Mouse (Mus musculus): Measurements from ENCODE around the gene Neu2. TPM values are rescaled to one million over a fixed set of nuclear protein-coding genes. Genes with fewer than 3 reads are reported as not detected.

Gene Neu2
- polyA plus RNA-seq, 1 experiment from 2014 or later: 0.29 TPM

DNA sequence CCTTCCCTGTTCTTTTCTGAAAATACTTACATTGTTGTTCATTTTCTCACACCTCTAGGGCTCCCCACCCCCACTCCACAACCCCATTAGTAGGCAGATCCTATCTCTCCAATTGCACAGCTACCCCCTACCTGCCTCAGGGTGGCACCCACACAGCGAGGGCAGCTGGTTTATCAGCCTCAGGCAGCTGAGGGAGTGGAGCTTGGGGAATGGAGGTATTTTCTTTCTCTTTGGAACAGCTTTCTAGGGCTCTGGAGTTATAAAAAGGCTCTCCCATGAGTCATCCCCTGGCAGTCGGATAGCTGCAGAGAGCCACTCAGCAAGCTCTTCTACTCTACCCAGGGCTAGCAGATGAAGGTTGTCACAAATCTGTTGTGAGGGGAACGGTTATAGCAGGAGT lies 84.6 kb downstream of the Neu2 start:
- no peaks in the 10 kb centered on the region for H3K27me3 ChIP-seq
- no peak overlapping the region for H3K27ac ChIP-seq
- H3K4me1 ChIP-seq: no peaks in the 10 kb centered on the region
- no peak overlapping the region for H3K9ac ChIP-seq
- H3K4me3 ChIP-seq (replicated peaks): no peak overlapping the region
- H3K4me2 ChIP-seq: no peak overlapping the region
- H3K9me3 ChIP-seq (replicated peaks): no peaks in the 10 kb centered on the region
- WGBS: 78% methylated on average over 3 of the region's 3 CpGs
- no peak for ATAC-seq (replicated peaks; ENCODE audit: low FRiP score)
- no peaks in the 10 kb centered on the region for H3K36me3 ChIP-seq

DNA sequence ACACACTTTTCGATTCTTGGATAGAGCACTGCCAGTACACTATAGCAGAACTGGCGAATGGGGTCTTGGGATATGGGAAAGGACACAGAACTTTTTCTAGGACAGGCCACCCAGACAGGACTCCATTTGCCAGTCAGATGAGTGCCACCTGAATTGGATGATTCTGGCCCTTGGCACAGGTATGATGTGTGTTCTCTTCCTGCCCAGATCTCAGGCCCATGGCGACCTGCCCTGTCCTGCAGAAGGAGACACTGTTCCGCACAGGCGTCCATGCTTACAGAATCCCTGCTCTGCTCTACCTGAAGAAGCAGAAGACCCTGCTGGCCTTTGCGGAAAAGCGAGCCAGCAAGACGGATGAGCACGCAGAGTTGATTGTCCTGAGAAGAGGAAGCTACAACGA lies 85.0 kb downstream of the Neu2 start:
- ATAC-seq (replicated peaks; ENCODE audit: low FRiP score): no peak
- WGBS: 92% methylated on average over 10 of the region's 10 CpGs

DNA sequence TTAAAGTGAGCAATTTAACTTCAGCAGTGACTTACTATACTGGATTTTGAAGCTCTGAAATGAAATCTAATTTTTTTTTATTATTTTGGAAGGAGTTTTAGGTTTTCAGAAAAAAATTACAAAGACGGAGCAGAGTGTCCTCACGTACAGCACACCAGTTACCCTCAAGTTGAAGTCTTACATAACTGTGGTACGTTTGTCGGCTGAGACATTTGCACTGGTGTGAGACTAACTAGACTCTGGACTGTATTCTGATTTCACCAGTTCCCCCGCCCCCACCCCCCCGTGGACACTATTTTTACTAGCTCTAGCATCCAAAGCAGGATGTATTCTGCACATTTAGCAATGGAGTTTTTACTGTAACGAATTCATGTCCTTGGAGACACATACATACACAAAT lies 90.8 kb downstream of the Neu2 start:
- Histone ChIP-seq H3K4me3 (replicated peaks) (no peak overlapping the region), H3K36me3 (no peaks in the 10 kb centered on the region), H3K27me3 (no peaks in the 10 kb centered on the region), H3K27ac (no peak overlapping the region), H3K9me3 (replicated peaks) (no peaks in the 10 kb centered on the region), H3K4me2 (no peak overlapping the region), H3K4me1 (no peaks in the 10 kb centered on the region), H3K9ac (no peak overlapping the region)
- WGBS: 82% methylated on average over 7 of the region's 7 CpGs
- ATAC-seq (replicated peaks; ENCODE audit: low FRiP score): no peak

More for the DNA sequence above, 85.0 kb downstream of the Neu2 start:
- Histone ChIP-seq H3K27ac (no peak overlapping the region), H3K4me3 (replicated peaks) (no peak overlapping the region), H3K36me3 (no peaks in the 10 kb centered on the region), H3K27me3 (no peaks in the 10 kb centered on the region), H3K9me3 (replicated peaks) (no peaks in the 10 kb centered on the region), H3K9ac (no peak overlapping the region), H3K4me1 (no peaks in the 10 kb centered on the region), H3K4me2 (no peak overlapping the region)

DNA sequence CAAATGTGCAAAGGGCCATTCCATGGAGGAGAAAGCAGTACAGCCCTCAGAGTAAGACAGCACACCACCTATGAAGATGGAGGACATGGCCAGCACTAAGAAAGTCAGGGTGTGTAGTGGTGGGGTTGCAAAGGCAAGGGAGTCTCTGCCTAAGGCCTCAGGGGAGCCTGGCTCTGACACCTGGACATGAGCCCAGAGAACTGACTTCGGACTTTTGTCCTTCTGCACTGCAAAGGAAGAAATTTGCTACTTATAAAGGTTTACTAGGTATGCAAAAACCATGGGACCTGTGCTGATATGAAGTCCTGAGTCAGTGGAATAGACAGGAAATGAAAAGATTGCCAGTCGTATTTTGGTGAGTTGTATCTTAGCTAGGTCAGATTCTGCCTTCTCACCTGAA lies 92.1 kb downstream of the Neu2 start:
- Histone ChIP-seq H3K27me3 (no peaks in the 10 kb centered on the region), H3K9me3 (replicated peaks) (no peaks in the 10 kb centered on the region), H3K9ac (no peak overlapping the region), H3K4me3 (replicated peaks) (no peak overlapping the region), H3K4me2 (no peak overlapping the region), H3K27ac (no peak overlapping the region), H3K4me1 (no peaks in the 10 kb centered on the region), H3K36me3 (no peaks in the 10 kb centered on the region)
- ATAC-seq (replicated peaks; ENCODE audit: low FRiP score): no peak
- whole genome bisulfite sequencing: 70% methylated on average over 2 of the region's 2 CpGs

DNA sequence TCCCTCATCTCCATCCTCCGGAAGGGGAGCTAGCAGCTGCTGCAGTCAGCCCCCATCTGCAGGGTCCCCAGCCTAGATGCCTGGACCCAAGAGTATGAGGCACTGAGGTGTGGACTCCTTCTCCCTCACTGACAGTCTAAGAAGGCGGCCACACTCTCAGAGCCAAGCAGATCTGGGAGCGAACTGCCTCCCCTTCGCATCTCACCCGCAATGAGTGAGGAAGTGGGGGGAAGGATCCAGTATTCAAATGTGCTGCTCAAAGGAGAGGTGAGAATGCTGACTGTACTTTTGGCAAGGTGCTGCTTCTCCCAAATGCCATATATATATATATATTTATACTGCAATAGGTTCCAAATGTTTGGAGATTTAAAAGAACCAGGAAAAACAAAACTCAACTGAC lies 93.7 kb downstream of the Neu2 start:
- ATAC-seq (replicated peaks; ENCODE audit: low FRiP score): no peak
- Histone ChIP-seq H3K4me3 (replicated peaks) (no peak overlapping the region), H3K9me3 (replicated peaks) (no peaks in the 10 kb centered on the region), H3K27me3 (no peaks in the 10 kb centered on the region), H3K36me3 (no peaks in the 10 kb centered on the region), H3K4me1 (no peaks in the 10 kb centered on the region), H3K4me2 (no peak overlapping the region), H3K9ac (no peak overlapping the region), H3K27ac (no peak overlapping the region)
- 86% methylated on average over 5 of the region's 5 CpGs for WGBS

DNA sequence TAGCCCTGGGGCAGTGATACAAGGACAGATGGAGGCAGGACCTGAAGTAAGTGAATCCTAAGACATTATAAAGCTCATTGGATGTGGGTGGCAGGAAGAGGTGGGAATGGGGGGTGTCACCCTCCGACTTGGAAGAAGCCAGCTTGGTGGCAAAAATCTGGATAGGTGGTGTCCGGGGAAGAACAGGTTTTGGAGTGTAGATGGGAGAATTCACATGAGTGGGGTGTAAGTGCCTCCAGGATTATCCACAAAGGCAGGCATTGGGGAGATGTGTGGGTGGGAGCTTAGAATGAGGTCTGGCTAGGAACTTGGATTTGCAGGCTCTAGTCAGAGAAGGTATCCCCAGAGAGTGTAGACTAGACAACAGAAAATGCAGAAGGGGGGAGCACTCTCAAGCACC lies 95.6 kb downstream of the Neu2 start:
- no peak overlapping the region for H3K9ac ChIP-seq
- ATAC-seq (replicated peaks; ENCODE audit: low FRiP score): no peak
- H3K4me2 ChIP-seq: no peak overlapping the region
- H3K4me1 ChIP-seq: no peaks in the 10 kb centered on the region
- H3K36me3 ChIP-seq: no peaks in the 10 kb centered on the region
- H3K9me3 ChIP-seq (replicated peaks): no peaks in the 10 kb centered on the region
- no peaks in the 10 kb centered on the region for H3K27me3 ChIP-seq
- H3K4me3 ChIP-seq (replicated peaks): no peak overlapping the region
- H3K27ac ChIP-seq: no peak overlapping the region
- 75% methylated on average over 2 of the region's 2 CpGs for WGBS

DNA sequence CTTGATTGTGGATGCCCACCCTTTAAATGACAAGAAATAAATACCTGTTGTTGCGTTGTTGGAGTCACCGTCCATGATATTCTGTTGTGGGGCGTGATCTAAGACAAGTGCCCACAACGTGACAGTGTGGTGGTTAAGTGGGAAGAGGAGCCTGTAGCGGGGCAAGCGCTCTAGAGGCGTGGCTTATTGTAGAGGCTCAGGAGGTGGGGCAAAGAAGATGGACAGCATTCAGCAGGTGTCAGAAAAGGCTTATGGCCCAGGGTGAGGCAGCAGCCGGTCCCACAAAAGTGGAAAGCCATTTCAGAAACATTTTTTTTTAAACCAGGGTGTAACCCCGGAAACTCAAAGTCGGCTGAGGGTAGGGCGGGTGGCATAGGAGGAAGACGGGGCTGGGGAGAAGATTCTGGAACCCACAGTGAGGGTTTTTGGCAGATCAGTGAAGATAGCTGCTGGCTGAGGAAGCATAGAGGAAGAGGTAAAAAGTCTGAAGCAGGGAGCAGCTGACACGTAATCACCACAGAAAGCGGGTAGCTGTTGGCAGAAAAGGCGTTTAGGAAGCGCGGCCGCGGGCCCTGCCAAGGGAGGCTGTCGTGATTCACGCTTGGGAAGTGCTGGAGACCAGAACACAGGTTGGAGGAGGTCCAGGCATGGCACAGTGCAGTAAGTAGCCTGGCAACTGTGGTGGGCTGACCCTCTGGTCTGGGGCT lies 97.8 kb downstream of the Neu2 start:
- Histone ChIP-seq H3K9ac (no peak overlapping the region), H3K9me3 (replicated peaks) (no peaks in the 10 kb centered on the region), H3K27me3 (no peaks in the 10 kb centered on the region), H3K36me3 (no peaks in the 10 kb centered on the region), H3K4me3 (replicated peaks) (no peak overlapping the region), H3K4me2 (no peak overlapping the region), H3K27ac (no peak overlapping the region), H3K4me1 (no peaks in the 10 kb centered on the region)
- 81% methylated on average over 21 of the region's 21 CpGs for WGBS
- no peak for ATAC-seq (replicated peaks; ENCODE audit: low FRiP score)

DNA sequence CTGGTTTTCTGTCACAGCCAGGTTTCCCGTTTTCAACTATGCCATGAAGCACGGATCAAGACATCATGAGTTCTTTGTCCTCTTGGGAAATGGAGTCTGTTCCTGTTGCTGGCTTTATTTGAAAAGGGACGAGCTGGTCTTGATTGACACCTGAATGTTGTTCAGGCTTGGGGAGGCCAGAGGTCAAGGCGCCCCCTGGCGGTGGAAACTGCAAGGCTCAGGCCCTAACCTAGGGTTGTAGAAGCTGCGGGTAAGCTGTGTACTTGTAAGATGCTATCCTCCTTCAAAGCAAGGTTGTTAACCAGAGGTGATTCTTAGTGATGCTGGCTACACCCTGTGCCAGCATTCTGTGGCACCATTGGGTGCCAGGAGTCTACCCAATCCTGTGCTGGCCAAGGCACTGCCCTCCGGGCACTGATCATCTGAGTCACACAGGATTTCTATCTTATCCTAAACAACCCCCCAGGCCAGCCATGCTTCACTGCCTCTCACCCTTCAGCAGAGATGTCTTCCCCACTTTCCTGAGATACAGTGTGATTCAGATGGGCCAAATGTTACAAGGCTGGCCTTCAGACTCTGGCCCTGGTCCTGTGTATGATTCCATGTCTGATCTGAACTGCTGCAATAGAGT lies 98.8 kb downstream of the Neu2 start:
- ATAC-seq (replicated peaks; ENCODE audit: low FRiP score): no peak

DNA sequence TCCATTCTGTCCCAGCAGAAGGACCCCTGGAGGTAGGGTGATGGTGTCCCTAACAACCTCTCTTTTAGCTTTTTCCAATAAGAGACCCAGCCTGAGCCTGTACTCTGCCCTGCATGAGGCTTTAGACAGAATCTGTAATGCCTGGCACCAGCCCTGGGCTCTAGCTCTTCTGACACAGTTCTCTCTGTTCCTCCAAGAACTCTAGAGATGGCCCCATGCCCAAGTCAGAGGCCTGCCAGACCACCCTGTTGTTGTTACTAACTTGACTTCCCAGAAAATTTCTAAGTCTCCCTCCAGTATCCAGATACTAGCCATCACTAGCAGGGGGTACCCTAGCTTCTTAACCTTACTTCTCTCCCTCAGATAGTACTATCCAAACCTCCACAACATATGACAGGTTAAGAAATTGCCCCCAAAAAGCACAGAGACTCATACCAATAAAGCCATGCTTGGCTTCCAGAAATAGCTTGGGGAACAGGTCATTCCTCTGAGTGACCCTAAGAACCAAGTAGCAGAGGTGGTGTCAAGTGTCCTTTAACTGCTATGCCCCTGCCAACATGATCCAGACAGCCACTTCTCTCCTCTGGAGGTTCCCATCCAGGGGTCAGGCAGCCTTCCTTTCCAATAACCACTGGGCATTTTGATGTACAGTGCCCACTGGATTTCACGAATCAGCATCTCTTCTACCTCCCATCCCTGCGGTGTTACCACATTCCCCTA lies 105.0 kb downstream of the Neu2 start:
- H3K4me3 ChIP-seq (replicated peaks): no peak overlapping the region
- H3K27me3 ChIP-seq: no peaks in the 10 kb centered on the region
- H3K9me3 ChIP-seq (replicated peaks): no peaks in the 10 kb centered on the region
- no peaks in the 10 kb centered on the region for H3K4me1 ChIP-seq
- no peak overlapping the region for H3K9ac ChIP-seq
- no peak overlapping the region for H3K27ac ChIP-seq
- 91% methylated on average over 2 of the region's 2 CpGs for WGBS
- no peaks in the 10 kb centered on the region for H3K36me3 ChIP-seq
- ATAC-seq (replicated peaks; ENCODE audit: low FRiP score): no peak
- H3K4me2 ChIP-seq: no peak overlapping the region

More for the DNA sequence above, 98.8 kb downstream of the Neu2 start:
- Histone ChIP-seq H3K4me3 (replicated peaks) (no peak overlapping the region), H3K27me3 (no peaks in the 10 kb centered on the region), H3K9me3 (replicated peaks) (no peaks in the 10 kb centered on the region), H3K36me3 (no peaks in the 10 kb centered on the region), H3K4me1 (no peaks in the 10 kb centered on the region), H3K9ac (no peak overlapping the region), H3K4me2 (no peak overlapping the region), H3K27ac (no peak overlapping the region)
- 36% methylated on average over 7 of the region's 7 CpGs for WGBS

DNA sequence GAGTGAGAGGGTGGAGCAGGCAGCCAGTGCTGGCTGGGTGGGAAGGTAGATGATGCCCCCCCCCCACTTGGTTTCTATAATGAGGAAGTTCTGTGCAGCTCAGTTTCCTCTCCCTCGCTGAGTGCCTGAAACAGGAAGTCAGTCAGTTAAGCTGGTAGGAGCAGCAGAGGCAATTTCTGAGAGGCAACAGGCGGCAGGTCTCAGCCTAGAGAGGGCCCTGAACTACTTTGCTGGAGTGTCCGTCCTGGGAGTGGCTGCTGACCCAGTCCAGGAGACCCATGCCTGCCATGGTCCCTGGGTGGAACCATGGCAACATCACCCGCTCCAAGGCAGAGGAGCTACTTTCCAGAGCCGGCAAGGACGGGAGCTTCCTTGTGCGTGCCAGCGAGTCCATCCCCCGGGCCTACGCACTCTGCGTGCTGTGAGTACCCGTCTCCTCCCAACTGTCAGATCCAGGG lies 110.6 kb downstream of the Neu2 start, which contains the start of gene Inpp5d:
Gene Inpp5d (plus strand): TSS at position 102 of the 458 bp plus-strand sequence.
- WGBS: 60% methylated on average over 12 of the region's 12 CpGs
- Histone ChIP-seq H3K27me3 (no peaks in the 10 kb centered on the region), H3K4me1 (peaks cover 5% of the 10 kb centered on the region; the same call in 1 of the 2 replicates), H3K27ac (peak within 1 kb of the TSS; percentile 56; the same call in 1 of the 2 replicates), H3K4me3 (replicated peaks) (peak within 1 kb of the TSS; percentile 33), H3K36me3 (no peaks in the 10 kb centered on the region), H3K9ac (no peak within 1 kb of the TSS), H3K9me3 (replicated peaks) (no peaks in the 10 kb centered on the region), H3K4me2 (peak within 1 kb of the TSS; percentile 39)
- peak; percentile 25; the same call in 1 of the 2 replicates for ATAC-seq (replicated peaks; ENCODE audit: low FRiP score)

DNA sequence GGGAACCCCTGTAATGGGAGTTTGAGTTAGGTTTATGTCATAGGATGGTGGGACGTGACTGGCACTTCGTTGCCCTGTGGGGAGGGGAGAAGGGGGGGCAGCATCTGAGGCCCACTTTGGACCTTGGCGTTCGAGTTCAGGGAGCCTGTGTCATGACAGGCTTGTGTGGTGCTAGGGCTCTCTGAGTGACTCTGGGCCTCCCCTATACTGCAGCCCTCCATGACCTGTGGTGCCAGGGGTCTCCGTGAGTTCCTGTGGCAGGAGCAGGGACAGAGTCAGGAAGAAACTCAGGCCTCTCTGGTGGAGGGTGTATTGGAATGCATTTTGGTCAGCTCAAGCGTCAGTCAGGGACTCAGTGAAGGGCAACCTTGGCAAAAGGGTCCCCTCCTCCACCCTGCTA lies 111.0 kb downstream of the Neu2 start:
- Histone ChIP-seq H3K9ac (no peak overlapping the region), H3K4me3 (replicated peaks) (peak overlapping the region; percentile 33), H3K36me3 (no peaks in the 10 kb centered on the region), H3K4me1 (peaks cover 5% of the 10 kb centered on the region; the same call in 1 of the 2 replicates), H3K27ac (peak overlapping the region; percentile 56; the same call in 1 of the 2 replicates), H3K27me3 (no peaks in the 10 kb centered on the region), H3K9me3 (replicated peaks) (no peaks in the 10 kb centered on the region), H3K4me2 (peak overlapping the region; percentile 39)
- 62% methylated on average over 6 of the region's 6 CpGs for WGBS
- ATAC-seq (replicated peaks; ENCODE audit: low FRiP score): 0 out of 2 replicates have a peak, but pooled peaks have one; percentile 36

Measured in kidney, embryonic 15.5 days (tissue).